Mouse (Mus musculus) right cerebral cortex, postnatal 14 days (tissue): ENCODE measurements around the gene Pcsk5.

Experiments
- DNase-seq: peaks from one replicate; pipeline ENCODE4 v3.0.0; 2022

Pcsk5 gene

GRCm38 (mm10) chr19:17385426-17385825, 452.0 kb downstream of the Pcsk5 start:
- no peak for DNase-seq

DNA sequence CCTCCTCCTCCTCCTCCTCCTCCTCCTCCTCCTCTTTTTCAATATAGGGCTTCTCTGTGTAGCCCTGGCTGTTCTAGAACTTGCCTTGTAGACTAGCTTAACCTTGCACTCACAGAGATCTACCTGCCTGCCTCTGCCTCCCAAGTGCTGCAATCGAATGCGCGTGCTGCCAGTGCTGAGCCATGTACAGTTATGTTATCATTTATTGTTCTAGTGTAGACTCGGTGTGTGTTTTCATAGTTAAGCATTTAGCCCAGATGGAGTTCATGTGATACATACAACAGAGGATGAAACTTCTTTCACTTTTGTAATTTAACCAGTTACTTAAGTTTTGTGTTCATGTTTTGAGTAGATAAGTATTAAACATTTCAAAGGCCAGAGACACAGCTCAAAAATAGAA, 452.4 kb downstream of the Pcsk5 start:
- DNase-seq = no peak

DNA sequence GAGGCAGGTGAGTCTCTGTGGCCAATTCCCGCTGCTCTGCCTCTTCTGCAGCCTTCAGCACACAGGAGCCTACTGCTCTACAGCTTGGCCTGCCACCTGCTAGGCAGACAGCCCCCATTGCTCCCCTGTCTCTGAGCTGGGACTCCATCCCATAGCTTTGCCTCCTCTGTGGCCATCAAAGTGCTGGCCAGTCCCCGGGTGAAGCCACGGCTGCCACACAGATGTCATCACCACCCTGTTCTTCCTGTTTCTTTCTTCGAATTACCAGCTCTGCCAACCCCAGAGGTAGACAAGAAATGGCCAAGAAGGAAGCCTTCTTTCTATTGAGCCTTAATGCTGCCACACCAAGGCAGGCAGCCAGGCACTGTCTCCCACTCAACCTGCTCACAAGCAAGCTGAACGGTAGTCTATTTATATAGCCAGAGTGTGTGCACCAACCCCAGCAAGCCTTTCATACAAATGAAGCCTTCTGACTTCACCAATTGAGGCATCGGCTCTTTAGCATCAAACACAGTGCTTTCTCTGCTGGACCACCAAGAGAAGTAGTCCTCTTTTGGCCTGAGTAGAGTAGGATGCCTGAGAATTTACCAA, 454.5 kb downstream of the Pcsk5 start:
- DNase-seq = no peak
